Mouse (Mus musculus): ENCODE measurements at regions not wholly inside any gene's neighbourhood (a gene's known extent, or its start where the extent isn't known, plus 50 kb on each side); places are given as distances from the start of the nearest gene placed in this dataset.
A peak's percentile ranks its signal among the peaks of the same experiment; 100 is the strongest.

GRCm38 (mm10) chr13:32536241-32536640, 197.7 kb upstream of the Gmds start:
- DNase-seq = no peak

- DNase-seq = no peak
Observed at GRCm38 (mm10) chr13:32535602-32536001, 197.1 kb upstream of the Gmds start.

- no peak for DNase-seq
Observed at GRCm38 (mm10) chr13:32530926-32531512, 192.5 kb upstream of the Gmds start.

GRCm38 (mm10) chr13:32518611-32519344, 180.2 kb upstream of the Gmds start:
- no peak for DNase-seq

GRCm38 (mm10) chr13:32517514-32517913, 179.0 kb upstream of the Gmds start:
- DNase-seq = peak; percentile 20

GRCm38 (mm10) chr13:32509231-32510023, 170.9 kb upstream of the Gmds start:
- no peak for DNase-seq

- DNase-seq = no peak
Observed at GRCm38 (mm10) chr13:32508447-32508846, 169.9 kb upstream of the Gmds start.

GRCm38 (mm10) chr13:32507825-32508224, 169.3 kb upstream of the Gmds start:
- DNase-seq = no peak

GRCm38 (mm10) chr13:32498205-32498790, 159.8 kb upstream of the Gmds start:
- DNase-seq = no peak

GRCm38 (mm10) chr13:32496263-32496662, 157.7 kb upstream of the Gmds start:
- no peak for DNase-seq

GRCm38 (mm10) chr13:32495063-32495462, 156.5 kb upstream of the Gmds start:
- DNase-seq = peak; percentile 27

- no peak for DNase-seq
Observed at GRCm38 (mm10) chr13:32493806-32494205, 155.3 kb upstream of the Gmds start.

- DNase-seq = peak; percentile 53
Observed at GRCm38 (mm10) chr13:32493309-32493708, 154.8 kb upstream of the Gmds start.

GRCm38 (mm10) chr13:32492566-32492965, 154.0 kb upstream of the Gmds start:
- DNase-seq = no peak

GRCm38 (mm10) chr13:32481444-32482058, 143.0 kb upstream of the Gmds start:
- no peak for DNase-seq

- DNase-seq = no peak
Observed at GRCm38 (mm10) chr13:32480029-32480428, 141.5 kb upstream of the Gmds start.

GRCm38 (mm10) chr13:32479118-32479818, 140.7 kb upstream of the Gmds start:
- no peak for DNase-seq

GRCm38 (mm10) chr13:32465787-32466186, 127.2 kb upstream of the Gmds start:
- DNase-seq = no peak

GRCm38 (mm10) chr13:32465041-32465682, 126.6 kb upstream of the Gmds start:
- DNase-seq = no peak

- DNase-seq = no peak
Observed at GRCm38 (mm10) chr13:32454419-32455146, 116.0 kb upstream of the Gmds start.
